Mouse (Mus musculus): ENCODE measurements around the gene Ccdc87. TPM values are rescaled to one million over a fixed set of nuclear protein-coding genes. Genes with fewer than 3 reads are reported as not detected.
A peak's percentile ranks its signal among the peaks of the same experiment; 100 is the strongest.
"Not testable (repeated sequence)": the region's sequence is repeated elsewhere in the genome, so short reads cannot be mapped to it uniquely, and the experiment has no call there.

Ccdc87 gene
- polyA plus RNA-seq, 1 experiment from 2014 or later, result 0.17 TPM

- under 1% methylated on average over 14 of the region's 14 CpGs for WGBS
These were observed 28.9 kb upstream of the Ccdc87 start for GRCm38 (mm10) chr19:4810309-4810708.

GRCm38 (mm10) chr19:4810746-4811062, 28.5 kb upstream of the Ccdc87 start:
- Histone ChIP-seq H3K36me3 (ENCODE audit: control insufficient read depth, insufficient read depth, low read length) (no peaks in the 10 kb centered on the region; the same call in 1 of the 2 replicates), H3K9me3 (ENCODE audit: control insufficient read depth, low read length) (no peaks in the 10 kb centered on the region), H3K27ac (ENCODE audit: low read depth, low read length) (peak overlapping the region; percentile 86; the same call in 1 of the 2 replicates), H3K9ac (ENCODE audit: low read length) (peak overlapping the region; percentile 89), H3K4me3 (ENCODE audit: low read depth, low read length) (peak overlapping the region; percentile 86), H3K27me3 (ENCODE audit: control insufficient read depth, insufficient read depth, low read length) (no peaks in the 10 kb centered on the region), H3K4me1 (replicated peaks; ENCODE audit: control insufficient read depth, insufficient read depth, low read length) (peaks cover 12% of the 10 kb centered on the region), H3K4me2 (ENCODE audit: low read depth, low read length, severe bottlenecking) (peak overlapping the region; percentile 87)
- no peak for DNase-seq (ENCODE audit: low spot score)
- no peak for ATAC-seq (replicated peaks; ENCODE audit: low FRiP score)
- 0% methylated on average over 17 of the region's 17 CpGs for WGBS

More at GRCm38 (mm10) chr19:4810309-4810708, 28.9 kb upstream of the Ccdc87 start:
- Histone ChIP-seq H3K9ac (ENCODE audit: low read length) (peak overlapping the region; percentile 89), H3K4me3 (ENCODE audit: low read depth, low read length) (peak overlapping the region; percentile 86), H3K36me3 (ENCODE audit: control insufficient read depth, insufficient read depth, low read length) (no peaks in the 10 kb centered on the region; the same call in 1 of the 2 replicates), H3K27me3 (ENCODE audit: control insufficient read depth, insufficient read depth, low read length) (no peaks in the 10 kb centered on the region), H3K27ac (ENCODE audit: low read depth, low read length) (no peak overlapping the region), H3K4me1 (replicated peaks; ENCODE audit: control insufficient read depth, insufficient read depth, low read length) (peaks cover 12% of the 10 kb centered on the region), H3K4me2 (ENCODE audit: low read depth, low read length, severe bottlenecking) (peak overlapping the region; percentile 87), H3K9me3 (ENCODE audit: control insufficient read depth, low read length) (no peaks in the 10 kb centered on the region)
- ATAC-seq (replicated peaks; ENCODE audit: low FRiP score) (no peak), DNase-seq (ENCODE audit: low spot score) (no peak)

- H3K36me3 ChIP-seq (ENCODE audit: control insufficient read depth, insufficient read depth, low read length), result no peaks in the 10 kb centered on the region; the same call in 1 of the 2 replicates
- DNase-seq (ENCODE audit: low spot score) (peak; percentile 99), ATAC-seq (replicated peaks; ENCODE audit: low FRiP score) (peak; percentile 98)
- H3K4me3 ChIP-seq (ENCODE audit: low read depth, low read length), result peak within 1 kb of the TSS; percentile 86
- peak within 1 kb of the TSS; percentile 87 for H3K4me2 ChIP-seq (ENCODE audit: low read depth, low read length, severe bottlenecking)
- H3K27ac ChIP-seq (ENCODE audit: low read depth, low read length), result peak within 1 kb of the TSS; percentile 86
- peak within 1 kb of the TSS; percentile 89 for H3K9ac ChIP-seq (ENCODE audit: low read length)
- under 1% methylated on average over 83 of the region's 83 CpGs for WGBS
- no peaks in the 10 kb centered on the region for H3K27me3 ChIP-seq (ENCODE audit: control insufficient read depth, insufficient read depth, low read length)
- H3K9me3 ChIP-seq (ENCODE audit: control insufficient read depth, low read length), result no peaks in the 10 kb centered on the region
- peaks cover 12% of the 10 kb centered on the region for H3K4me1 ChIP-seq (replicated peaks; ENCODE audit: control insufficient read depth, insufficient read depth, low read length)
These were observed 27.9 kb upstream of the Ccdc87 start, which contains the start of the genes Gm21992 and Rbm14 for GRCm38 (mm10) chr19:4811063-4811908. Gene Gm21992 (minus strand): TSS chr19:4811612. Gene Rbm14 (minus strand): TSS chr19:4811634.

GRCm38 (mm10) chr19:4811909-4812242, 27.3 kb upstream of the Ccdc87 start:
- no peak for DNase-seq (ENCODE audit: low spot score)
- peak overlapping the region; percentile 86 for H3K4me3 ChIP-seq (ENCODE audit: low read depth, low read length)
- 6% methylated on average over 12 of the region's 12 CpGs for WGBS
- H3K27ac ChIP-seq (ENCODE audit: low read depth, low read length), result peak overlapping the region; percentile 84
- peak overlapping the region; percentile 89 for H3K9ac ChIP-seq (ENCODE audit: low read length)
- no peaks in the 10 kb centered on the region for H3K27me3 ChIP-seq (ENCODE audit: control insufficient read depth, insufficient read depth, low read length)
- no peaks in the 10 kb centered on the region; the same call in 1 of the 2 replicates for H3K36me3 ChIP-seq (ENCODE audit: control insufficient read depth, insufficient read depth, low read length)
- peak; percentile 25 for ATAC-seq (replicated peaks; ENCODE audit: low FRiP score)
- H3K9me3 ChIP-seq (ENCODE audit: control insufficient read depth, low read length), result no peaks in the 10 kb centered on the region
- peaks cover 12% of the 10 kb centered on the region for H3K4me1 ChIP-seq (replicated peaks; ENCODE audit: control insufficient read depth, insufficient read depth, low read length)
- peak overlapping the region; percentile 87 for H3K4me2 ChIP-seq (ENCODE audit: low read depth, low read length, severe bottlenecking)

- peak overlapping the region; percentile 84; the same call in 1 of the 2 replicates for H3K27ac ChIP-seq (ENCODE audit: low read depth, low read length)
- not testable (repeated sequence) for H3K9me3 ChIP-seq (ENCODE audit: control insufficient read depth, low read length); ATAC-seq (replicated peaks; ENCODE audit: low FRiP score); H3K36me3 ChIP-seq (ENCODE audit: control insufficient read depth, insufficient read depth, low read length); DNase-seq (ENCODE audit: low spot score); H3K27me3 ChIP-seq (ENCODE audit: control insufficient read depth, insufficient read depth, low read length)
- 76% methylated on average over 8 of the region's 8 CpGs for WGBS
- H3K9ac ChIP-seq (ENCODE audit: low read length), result peak overlapping the region; percentile 89
- peak overlapping the region; percentile 86 for H3K4me3 ChIP-seq (ENCODE audit: low read depth, low read length)
- H3K4me2 ChIP-seq (ENCODE audit: low read depth, low read length, severe bottlenecking), result peak overlapping the region; percentile 87
- H3K4me1 ChIP-seq (replicated peaks; ENCODE audit: control insufficient read depth, insufficient read depth, low read length), result peaks cover 12% of the 10 kb centered on the region
These were observed 26.7 kb upstream of the Ccdc87 start for GRCm38 (mm10) chr19:4812334-4812949.

- Histone ChIP-seq H3K27me3 (ENCODE audit: control insufficient read depth, insufficient read depth, low read length) (no peaks in the 10 kb centered on the region), H3K4me2 (ENCODE audit: low read depth, low read length, severe bottlenecking) (no peak overlapping the region), H3K9me3 (ENCODE audit: control insufficient read depth, low read length) (no peaks in the 10 kb centered on the region), H3K36me3 (ENCODE audit: control insufficient read depth, insufficient read depth, low read length) (no peaks in the 10 kb centered on the region), H3K4me1 (replicated peaks; ENCODE audit: control insufficient read depth, insufficient read depth, low read length) (peaks cover 12% of the 10 kb centered on the region), H3K9ac (ENCODE audit: low read length) (no peak overlapping the region), H3K4me3 (ENCODE audit: low read depth, low read length) (no peak overlapping the region), H3K27ac (ENCODE audit: low read depth, low read length) (no peak overlapping the region)
- WGBS, result 77% methylated on average over 6 of the region's 6 CpGs
- DNase-seq (ENCODE audit: low spot score), result peak; percentile 57
- ATAC-seq (replicated peaks; ENCODE audit: low FRiP score), result no peak
These were observed 26.2 kb upstream of the Ccdc87 start for GRCm38 (mm10) chr19:4813015-4813414.

- Histone ChIP-seq H3K9me3 (ENCODE audit: control insufficient read depth, low read length) (no peaks in the 10 kb centered on the region), H3K4me1 (replicated peaks; ENCODE audit: control insufficient read depth, insufficient read depth, low read length) (no peaks in the 10 kb centered on the region), H3K27me3 (ENCODE audit: control insufficient read depth, insufficient read depth, low read length) (no peaks in the 10 kb centered on the region), H3K36me3 (ENCODE audit: control insufficient read depth, insufficient read depth, low read length) (no peaks in the 10 kb centered on the region), H3K27ac (ENCODE audit: low read depth, low read length) (no peak overlapping the region), H3K4me3 (ENCODE audit: low read depth, low read length) (no peak overlapping the region), H3K9ac (ENCODE audit: low read length) (no peak overlapping the region), H3K4me2 (ENCODE audit: low read depth, low read length, severe bottlenecking) (no peak overlapping the region)
- DNase-seq (ENCODE audit: low spot score), result no peak
- 71% methylated on average over 1 of the region's 1 CpGs for WGBS
- ATAC-seq (replicated peaks; ENCODE audit: low FRiP score), result no peak
These were observed 21.9 kb upstream of the Ccdc87 start for GRCm38 (mm10) chr19:4817182-4817835.

GRCm38 (mm10) chr19:4820678-4821303, 18.4 kb upstream of the Ccdc87 start:
- no peak overlapping the region for H3K27ac ChIP-seq (ENCODE audit: low read depth, low read length)
- no peak overlapping the region for H3K9ac ChIP-seq (ENCODE audit: low read length)
- H3K27me3 ChIP-seq (ENCODE audit: control insufficient read depth, insufficient read depth, low read length), result no peaks in the 10 kb centered on the region
- no peaks in the 10 kb centered on the region for H3K4me1 ChIP-seq (replicated peaks; ENCODE audit: control insufficient read depth, insufficient read depth, low read length)
- no peak overlapping the region for H3K4me2 ChIP-seq (ENCODE audit: low read depth, low read length, severe bottlenecking)
- 91% methylated on average over 5 of the region's 5 CpGs for WGBS
- DNase-seq (ENCODE audit: low spot score) (no peak), ATAC-seq (replicated peaks; ENCODE audit: low FRiP score) (no peak)
- no peak overlapping the region for H3K4me3 ChIP-seq (ENCODE audit: low read depth, low read length)
- no peaks in the 10 kb centered on the region for H3K9me3 ChIP-seq (ENCODE audit: control insufficient read depth, low read length)
- H3K36me3 ChIP-seq (ENCODE audit: control insufficient read depth, insufficient read depth, low read length), result no peaks in the 10 kb centered on the region; the same call in 1 of the 2 replicates
